In genomic region chr4:5495012-5495411, GRCm38 (mm10) we compare ENCODE assay signal across 27 mouse cellular contexts.
DNase-seq lines count a peak whose midpoint lies in the region; ATAC-seq and TF ChIP-seq lines count a peak whose summit lies in the region.
"Had no signal": no experiment of that assay in that cellular context is flagged by ENCODE, and none has a peak within 500 bp of the region (broad histone marks: within the 10 kb centered on the region; RNA-seq: fewer than 3 reads in every experiment).

No protein-coding gene starts in this region.

- WGBS in kidney, embryonic 16.5 days, result 41% methylated on average over 1 of the region's 1 CpGs
- WGBS in intestine, embryonic 16.5 days, result 56% methylated on average over 1 of the region's 1 CpGs
- 80% methylated on average over 1 of the region's 1 CpGs for WGBS in cerebellum, adult 2 months

- H3K4me2 ChIP-seq in kidney, embryonic 16.5 days (replicated peaks; ENCODE audit: low read depth, low read length), result no peak overlapping the region
- no peak overlapping the region for H3K4me2 ChIP-seq in intestine, embryonic 16.5 days (ENCODE audit: low read depth, low read length)
- H3K4me2 ChIP-seq: embryonic facial prominence, embryonic 12.5 days; embryonic facial prominence, embryonic 15.5 days; forebrain, embryonic 12.5 days; forebrain, embryonic 15.5 days; heart, embryonic 12.5 days; heart, embryonic 15.5 days; hindbrain, embryonic 13.5 days had no signal

- no peak for TF ChIP-seq CTCF in embryonic fibroblast, embryonic 13.5 days (IDR thresholded peaks at IDR 0.05; ENCODE audit: borderline replicate concordance, insufficient read depth, low read length)
- no peak for TF ChIP-seq CTCF in cerebellum, adult 2 months (IDR thresholded peaks at IDR 0.05; ENCODE audit: borderline replicate concordance, insufficient read depth, low read depth, low read length)

- no peak overlapping the region for H3K9ac ChIP-seq in kidney, embryonic 16.5 days (replicated peaks; ENCODE audit: low read length)
- H3K9ac ChIP-seq in intestine, embryonic 16.5 days (ENCODE audit: low read depth, low read length), result no peak overlapping the region
- H3K9ac ChIP-seq: embryonic facial prominence, embryonic 12.5 days; embryonic facial prominence, embryonic 15.5 days; forebrain, embryonic 12.5 days; forebrain, embryonic 15.5 days; heart, embryonic 12.5 days; heart, embryonic 15.5 days; hindbrain, embryonic 13.5 days had no signal

- no peaks in the 10 kb centered on the region for H3K36me3 ChIP-seq in kidney, embryonic 16.5 days (ENCODE audit: insufficient read depth, low read length)
- H3K36me3 ChIP-seq in intestine, embryonic 16.5 days (ENCODE audit: control insufficient read depth, insufficient read depth, low read length), result no peaks in the 10 kb centered on the region
- H3K36me3 ChIP-seq: embryonic facial prominence, embryonic 12.5 days; embryonic facial prominence, embryonic 15.5 days; forebrain, embryonic 12.5 days; forebrain, embryonic 15.5 days; heart, embryonic 12.5 days; heart, embryonic 15.5 days; hindbrain, embryonic 10.5 days; hindbrain, embryonic 13.5 days had no signal

- H3K27ac ChIP-seq in kidney, embryonic 16.5 days (ENCODE audit: low read length), result peak overlapping the region; percentile 47; the same call in 1 of the 2 replicates
- H3K27ac ChIP-seq in embryonic fibroblast, embryonic 13.5 days (ENCODE audit: insufficient read depth, low read length), result peak overlapping the region; percentile 61
- no peak overlapping the region for H3K27ac ChIP-seq in intestine, embryonic 16.5 days (ENCODE audit: low read length)
- no peak overlapping the region for H3K27ac ChIP-seq in cerebellum, adult 2 months (ENCODE audit: insufficient read depth, low read length)
- H3K27ac ChIP-seq: embryonic facial prominence, embryonic 12.5 days; embryonic facial prominence, embryonic 15.5 days; forebrain, embryonic 12.5 days; forebrain, embryonic 15.5 days; heart, embryonic 15.5 days; hindbrain, embryonic 10.5 days; hindbrain, embryonic 13.5 days had no signal

- H3K4me1 ChIP-seq in kidney, embryonic 16.5 days (ENCODE audit: insufficient read depth, low read length), result no peaks in the 10 kb centered on the region
- H3K4me1 ChIP-seq in embryonic fibroblast, embryonic 13.5 days (ENCODE audit: control insufficient read depth, insufficient read depth, low read length), result no peaks in the 10 kb centered on the region
- H3K4me1 ChIP-seq in intestine, embryonic 16.5 days (ENCODE audit: control insufficient read depth, insufficient read depth, low read length), result no peaks in the 10 kb centered on the region
- H3K4me1 ChIP-seq in cerebellum, adult 2 months (ENCODE audit: control insufficient read depth, insufficient read depth, low read length), result no peaks in the 10 kb centered on the region
- H3K4me1 ChIP-seq: embryonic facial prominence, embryonic 12.5 days; embryonic facial prominence, embryonic 15.5 days; forebrain, embryonic 12.5 days; forebrain, embryonic 15.5 days; heart, embryonic 12.5 days; heart, embryonic 15.5 days; hindbrain, embryonic 10.5 days; hindbrain, embryonic 13.5 days had no signal

- no peaks in the 10 kb centered on the region for H3K9me3 ChIP-seq in kidney, embryonic 16.5 days (ENCODE audit: low read length)
- H3K9me3 ChIP-seq in intestine, embryonic 16.5 days (ENCODE audit: control insufficient read depth, low read length), result no peaks in the 10 kb centered on the region
- H3K9me3 ChIP-seq: embryonic facial prominence, embryonic 12.5 days; embryonic facial prominence, embryonic 15.5 days; forebrain, embryonic 12.5 days; forebrain, embryonic 15.5 days; heart, embryonic 12.5 days; heart, embryonic 15.5 days; hindbrain, embryonic 10.5 days; hindbrain, embryonic 13.5 days had no signal

- no peaks in the 10 kb centered on the region for H3K27me3 ChIP-seq in kidney, embryonic 16.5 days (ENCODE audit: insufficient read depth, low read length)
- no peaks in the 10 kb centered on the region for H3K27me3 ChIP-seq in intestine, embryonic 16.5 days (replicated peaks; ENCODE audit: control insufficient read depth, insufficient read depth, low read length)
- no peaks in the 10 kb centered on the region for H3K27me3 ChIP-seq in cerebellum, adult 2 months (ENCODE audit: control insufficient read depth, insufficient read depth, low read length)
- H3K27me3 ChIP-seq: embryonic facial prominence, embryonic 12.5 days; embryonic facial prominence, embryonic 15.5 days; forebrain, embryonic 12.5 days; forebrain, embryonic 15.5 days; heart, embryonic 12.5 days; heart, embryonic 15.5 days; hindbrain, embryonic 13.5 days had no signal

- no peak overlapping the region for H3K4me3 ChIP-seq in kidney, embryonic 16.5 days (ENCODE audit: low read length)
- no peak overlapping the region for H3K4me3 ChIP-seq in embryonic fibroblast, embryonic 13.5 days (ENCODE audit: insufficient read depth, low read length)
- H3K4me3 ChIP-seq in intestine, embryonic 16.5 days (ENCODE audit: low read length), result no peak overlapping the region
- H3K4me3 ChIP-seq in cerebellum, adult 2 months (replicated peaks; ENCODE audit: insufficient read depth, low read depth, low read length), result no peak overlapping the region
- H3K4me3 ChIP-seq: embryonic facial prominence, embryonic 12.5 days; embryonic facial prominence, embryonic 15.5 days; erythroblast, embryonic 14.5 days; forebrain, embryonic 12.5 days; forebrain, embryonic 15.5 days; heart, embryonic 12.5 days; heart, embryonic 15.5 days; hindbrain, embryonic 10.5 days; hindbrain, embryonic 13.5 days had no signal

- ATAC-seq in kidney, embryonic 16.5 days (ENCODE audit: low FRiP score, low TSS enrichment), result peak; percentile 42; the same call in 1 of the 2 replicates
- ATAC-seq in intestine, embryonic 16.5 days, result peak; percentile 57
- ATAC-seq: activated CD4-positive, CD25-positive, alpha-beta regulatory T cell, adult 4 months; forebrain, embryonic 15.5 days; hindbrain, embryonic 16.5 days had no signal

- TF ChIP-seq POLR2A in embryonic fibroblast, embryonic 13.5 days (IDR thresholded peaks at IDR 0.05; ENCODE audit: low read depth, low read length), result no peak
- no peak for TF ChIP-seq POLR2A in cerebellum, adult 2 months (IDR thresholded peaks at IDR 0.05; ENCODE audit: borderline replicate concordance, insufficient read depth, low read length)

- no peak for DNase-seq in kidney, postnatal 25 days
- DNase-seq in cerebellum, adult 2 months, result no peak
- DNase-seq in yolk sac, embryonic 10.5 days (ENCODE audit: low spot score), result no peak
- DNase-seq: adrenal gland, adult 8-10 months; adrenal gland, postnatal 25 days; B cell, adult 2 months; cerebellum, adult 18-20 months; cerebellum, adult 9-11 months; cerebellum, postnatal 25 days; gastrocnemius, postnatal 25 days; heart, adult 18-20 months; heart, postnatal 10 days; heart, postnatal 36 days had no signal

Comparison
In these comparisons a context has a peak if more than half of its experiments do, and no peak if none do; other contexts are left out.
1. H3K27ac ChIP-seq: peak in kidney, embryonic 16.5 days (single experiment) and embryonic fibroblast, embryonic 13.5 days (single experiment); none in intestine, embryonic 16.5 days (single experiment) and cerebellum, adult 2 months (single experiment).